Mouse (Mus musculus): ENCODE measurements at regions not wholly inside any gene's neighbourhood (a gene's known extent, or its start where the extent isn't known, plus 50 kb on each side); places are given as distances from the start of the nearest gene placed in this dataset.

- in situ Hi-C loops (cut with MseI, MboI), result no loop called here
Observed at GRCm38 (mm10) chrX:96876239-96876638, 163.0 kb downstream of the Gpr165 start.

GRCm38 (mm10) chrX:96878721-96879120 is 165.5 kb downstream of the Gpr165 start:
- in situ Hi-C loops (cut with MseI, MboI), result no loop called here

- in situ Hi-C loops (cut with MseI, MboI), result no loop called here
Observed at GRCm38 (mm10) chrX:96879154-96879553, 165.9 kb downstream of the Gpr165 start.

- in situ Hi-C loops (cut with MseI, MboI), result loop anchor here (5.0 to 25.0 kb wide), 2 partner anchors 532 to 537 kb away; no protein-coding TSS in a partner anchor
Observed at GRCm38 (mm10) chrX:96900636-96901035, 171.8 kb upstream of the Pgr15l start.

Data from mouse trophoblast stem cell (cell line).